Mouse (Mus musculus) liver, embryonic 14.5 days (tissue): ENCODE results near the gene Cks2. TPM values are rescaled to one million over a fixed set of nuclear protein-coding genes. Genes with fewer than 3 reads are reported as not detected.
"Not testable (repeated sequence)": the region's sequence is repeated elsewhere in the genome, so short reads cannot be mapped to it uniquely, and the experiment has no call there.

Source experiments
- ATAC-seq: fragments of 200-750 bp; cut with Nextera tagmentation; 2 replicates; pipeline ENCODE4 v1.8.0; 2017; ENCODE audit warnings: moderate number of reproducible peaks, mild to moderate bottlenecking, moderate library complexity; ENCODE audit not compliant: insufficient read depth
- DNase-seq, 3 experiments: peaks; one replicate each; pipeline ENCODE4 v3.0.0-alpha.2; 2012 to 2013; ENCODE audit warnings: low read depth in 3 of 3, low spot score in 3 of 3
- H3K27ac ChIP-seq: fragments of 300-500 bp; sonication (generic); 2 replicates; pipeline ENCODE4 v1.5.1; 2014; ENCODE audit warnings: moderate library complexity, mild to moderate bottlenecking, control low read depth, inconsistent platforms
- H3K27me3 ChIP-seq: fragments of 300-500 bp; sonication (generic); 2 replicates; pipeline ENCODE4 v1.6.1; 2014; ENCODE audit warnings: mild to moderate bottlenecking, low read length, moderate library complexity; ENCODE audit not compliant: control insufficient read depth, insufficient read depth
- H3K36me3 ChIP-seq: fragments of 300-500 bp; sonication (generic); replicated peaks from 2 replicates; pipeline ENCODE4 v1.6.1; 2014; ENCODE audit warnings: low read depth; ENCODE audit not compliant: control insufficient read depth, insufficient read depth
- H3K4me1 ChIP-seq, 2 experiments: fragments of 200-500 bp in 1 of 2; fragments of 300-500 bp in 1 of 2; sonication (generic) in 1 of 2; replicated peaks; 2 replicates each; pipeline ENCODE4 v1.6.1; 2012 to 2014; ENCODE audit warnings: antibody characterized with exemption in 1 of 2, inconsistent platforms in 1 of 2, low read length in 1 of 2; ENCODE audit not compliant: control insufficient read depth in 2 of 2, insufficient read depth in 2 of 2
- H3K4me2 ChIP-seq: fragments of 300-500 bp; sonication (generic); 2 replicates; pipeline ENCODE4 v1.6.1; 2014; ENCODE audit warnings: low read depth, mild to moderate bottlenecking, control low read depth, moderate library complexity
- H3K4me3 ChIP-seq, 2 experiments: fragments of 200-500 bp in 1 of 2; fragments of 300-500 bp in 1 of 2; sonication (generic) in 1 of 2; 2 replicates each; pipeline ENCODE4 v1.5.1; 2012 to 2014; ENCODE audit warnings: low read depth in 2 of 2, low read length in 2 of 2, mild to moderate bottlenecking in 2 of 2, control low read depth in 1 of 2, inconsistent platforms in 1 of 2, moderate library complexity in 1 of 2; ENCODE audit not compliant: insufficient read depth in 1 of 2
- H3K9ac ChIP-seq: fragments of 300-500 bp; sonication (generic); replicated peaks from 2 replicates; pipeline ENCODE4 v1.6.1; 2014; ENCODE audit warnings: mild to moderate bottlenecking, control low read depth, moderate library complexity
- H3K9me3 ChIP-seq: fragments of 300-500 bp; sonication (generic); 2 replicates; pipeline ENCODE4 v1.6.1; 2016; ENCODE audit warnings: low read length, mixed read lengths; ENCODE audit not compliant: control insufficient read depth
- CTCF ChIP-seq: IDR thresholded peaks from 2 replicates; pipeline ENCODE4 v1.5.1; 2016; ENCODE audit warnings: antibody characterized with exemption, low read depth, control low read depth
- EP300 ChIP-seq: IDR thresholded peaks from 2 replicates; pipeline ENCODE4 v1.6.1; 2016; ENCODE audit warnings: antibody characterized with exemption, low read depth
- WGBS: fragments of 180-500 bp; shearing (Covaris S2); extraction: QIAGEN DNeasy Blood & Tissue Kit; methylation state at CpG from one replicate; pipeline ENCODE4 v1.1.7; 2014; ENCODE audit not compliant: insufficient replicate concordance; 5-methylcytosine and 5-hydroxymethylcytosine counted together
- polyA plus RNA-seq, 2 experiments: library from polyadenylated mRNA; depleted of rRNA in 1 of 2; stranded (reverse) in 1 of 2; unstranded in 1 of 2; fragments of >200 nt; fragmentation: Nextera tagmentation in 1 of 2; extraction: Ambion mirVana in 1 of 2; gene quantifications; 2 replicates each; pipeline versions ENCODE4 v1.2.1 to v1.2.3; 2012 to 2014

Cks2 gene
- polyA plus RNA-seq, 2 experiments: 241 to 487 TPM

DNA sequence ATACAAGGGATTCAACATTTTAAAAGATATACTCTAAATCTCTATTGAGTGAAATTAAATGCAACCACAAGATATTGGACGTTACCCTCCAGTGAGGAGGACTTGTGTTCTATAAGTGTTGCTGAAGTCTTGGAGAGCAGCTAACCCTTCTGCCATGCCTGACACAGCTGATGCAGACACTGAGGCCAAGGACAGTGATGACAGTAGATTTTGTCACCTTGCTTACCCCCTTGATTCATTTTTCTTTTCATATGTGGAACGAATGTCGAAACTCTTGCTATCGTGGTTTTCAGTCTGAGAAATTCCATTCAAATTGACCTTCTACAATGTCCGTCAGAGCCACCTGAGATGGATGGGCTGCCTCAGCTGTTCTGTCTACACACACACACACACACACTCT lies 22.4 kb upstream of the Cks2 start:
- no peak overlapping the region for H3K27ac ChIP-seq
- H3K27me3 ChIP-seq: no peaks in the 10 kb centered on the region
- no peak for DNase-seq
- H3K36me3 ChIP-seq: no peaks in the 10 kb centered on the region
- H3K4me2 ChIP-seq: no peak overlapping the region
- no peak overlapping the region for H3K9ac ChIP-seq
- TF ChIP-seq EP300: no peak
- TF ChIP-seq CTCF: no peak
- no peak overlapping the region for H3K4me3 ChIP-seq
- 72% methylated on average over 5 of the region's 5 CpGs for WGBS
- H3K9me3 ChIP-seq: no peaks in the 10 kb centered on the region
- H3K4me1 ChIP-seq: no peaks in the 10 kb centered on the region
- ATAC-seq: no peak

GRCm38 (mm10) chr13:51623678-51624077 lies 21.4 kb upstream of the Cks2 start:
- WGBS: 64% methylated on average over 2 of the region's 2 CpGs
- no peak for DNase-seq
- no peak overlapping the region for H3K4me3 ChIP-seq
- no peaks in the 10 kb centered on the region for H3K9me3 ChIP-seq
- ATAC-seq: no peak
- TF ChIP-seq CTCF (no peak), EP300 (no peak)
- no peaks in the 10 kb centered on the region for H3K4me1 ChIP-seq
- H3K4me2 ChIP-seq: no peak overlapping the region
- no peaks in the 10 kb centered on the region for H3K36me3 ChIP-seq
- H3K27me3 ChIP-seq: no peaks in the 10 kb centered on the region
- H3K9ac ChIP-seq: no peak overlapping the region
- no peak overlapping the region for H3K27ac ChIP-seq

DNA sequence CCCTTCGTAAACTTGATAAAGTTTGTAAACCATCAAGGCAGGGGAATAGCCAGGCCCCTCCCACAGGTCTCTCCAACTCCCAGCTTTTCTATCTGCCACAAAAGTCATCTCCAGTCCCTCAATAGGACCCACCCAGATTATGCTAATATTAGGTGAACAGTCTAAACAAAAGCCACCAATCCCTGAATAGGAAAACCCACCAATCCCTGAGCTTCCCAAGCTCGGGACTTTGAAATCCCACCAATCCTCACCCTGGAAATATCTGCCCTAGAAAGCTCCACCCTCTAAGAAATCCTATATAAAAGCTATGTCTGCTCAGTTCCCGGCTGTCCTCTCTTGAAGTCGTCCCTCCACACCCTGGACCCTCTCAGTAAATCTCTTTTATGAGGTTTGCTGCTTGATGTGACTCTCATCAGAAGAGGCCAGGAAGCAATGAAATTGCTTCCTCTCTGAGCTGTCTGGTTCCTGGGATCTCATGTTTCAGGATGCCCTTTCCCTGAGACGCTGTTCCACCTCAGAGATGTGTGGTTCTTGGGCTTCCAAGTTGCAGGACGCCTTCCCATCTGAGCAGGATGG lies 16.7 kb upstream of the Cks2 start:
- TF ChIP-seq CTCF (no peak), EP300 (no peak)
- 41% methylated on average over 6 of the region's 6 CpGs for WGBS
- Histone ChIP-seq H3K9ac (no peak overlapping the region), H3K4me3 (no peak overlapping the region), H3K4me2 (no peak overlapping the region), H3K4me1 (no peaks in the 10 kb centered on the region), H3K27me3 (no peaks in the 10 kb centered on the region), H3K9me3 (no peaks in the 10 kb centered on the region), H3K36me3 (no peaks in the 10 kb centered on the region), H3K27ac (no peak overlapping the region)
- no peak for ATAC-seq
- no peak for DNase-seq

DNA sequence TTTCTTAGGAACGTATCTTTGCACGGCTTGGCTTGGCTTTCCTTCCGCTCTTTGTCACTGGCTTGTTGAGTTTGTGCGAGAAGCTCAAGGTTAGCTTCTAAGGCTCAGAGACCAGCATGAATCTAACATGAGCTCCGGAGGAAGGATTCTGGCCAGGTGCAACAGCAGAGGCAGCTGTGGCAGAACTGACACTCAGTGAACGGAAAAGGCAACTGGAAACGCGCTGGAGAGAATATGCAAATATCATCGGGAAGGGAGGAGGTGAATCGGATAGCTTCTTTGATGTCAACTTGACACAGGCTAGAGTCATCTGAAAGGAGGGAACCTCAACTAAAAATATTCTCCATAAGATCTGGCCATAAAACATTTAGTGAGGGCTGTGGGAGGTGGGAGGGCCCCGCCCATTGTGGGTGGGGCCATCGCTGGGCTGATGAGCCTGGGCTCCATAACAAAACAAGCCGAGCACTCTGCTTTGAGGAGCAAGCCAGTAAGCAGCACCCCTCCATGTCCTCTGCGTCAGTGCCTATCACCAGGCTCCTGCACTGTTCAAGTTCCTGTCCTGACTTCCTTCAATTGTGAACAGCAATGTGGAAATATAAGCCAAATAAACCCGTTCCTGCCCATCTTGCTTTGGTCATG lies 13.6 kb upstream of the Cks2 start:
- no peak for TF ChIP-seq EP300
- no peak for TF ChIP-seq CTCF
- ATAC-seq: no peak

DNA sequence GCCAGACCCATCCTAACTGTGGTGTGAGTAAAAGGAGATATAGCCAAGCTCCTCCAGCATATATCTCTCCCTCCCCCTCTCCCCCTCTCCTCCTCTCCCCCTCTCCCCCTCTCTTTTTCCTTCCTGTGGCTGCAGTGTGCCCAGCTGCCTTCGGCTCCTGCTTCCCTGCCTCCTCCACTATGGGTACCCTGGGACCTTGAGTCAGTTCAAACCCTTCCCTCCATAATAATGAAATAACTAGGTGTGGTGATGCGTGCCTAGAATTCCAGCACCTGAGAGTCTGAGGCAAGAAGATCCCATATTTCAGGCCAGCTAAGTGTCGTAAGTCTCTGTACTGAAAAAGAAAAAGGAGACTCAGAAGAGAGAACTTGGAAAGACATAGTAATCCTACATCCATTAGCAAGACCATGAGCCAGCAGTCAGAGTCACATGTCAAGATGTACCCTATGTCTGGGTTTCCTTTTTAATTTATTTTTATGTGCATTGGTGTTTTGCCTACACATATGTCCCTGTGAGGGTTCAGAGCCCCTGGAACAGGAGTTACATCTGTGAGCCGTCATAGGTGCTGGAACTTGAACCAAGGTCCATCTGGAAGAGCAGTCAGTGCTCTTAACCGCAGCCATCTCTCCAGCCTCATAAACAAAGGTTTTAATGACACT lies 12.3 kb upstream of the Cks2 start:
- WGBS: 66% methylated on average over 5 of the region's 5 CpGs
- Histone ChIP-seq H3K9me3 (no peaks in the 10 kb centered on the region), H3K36me3 (no peaks in the 10 kb centered on the region), H3K4me3 (no peak overlapping the region), H3K4me1 (no peaks in the 10 kb centered on the region), H3K9ac (no peak overlapping the region), H3K27me3 (no peaks in the 10 kb centered on the region), H3K27ac (no peak overlapping the region), H3K4me2 (no peak overlapping the region)
- TF ChIP-seq CTCF: no peak
- no peak for TF ChIP-seq EP300
- DNase-seq (no peak), ATAC-seq (no peak)

More for the DNA sequence above, 13.6 kb upstream of the Cks2 start:
- Histone ChIP-seq H3K27me3 (no peaks in the 10 kb centered on the region), H3K9me3 (no peaks in the 10 kb centered on the region), H3K27ac (no peak overlapping the region), H3K36me3 (no peaks in the 10 kb centered on the region), H3K4me2 (no peak overlapping the region), H3K4me1 (no peaks in the 10 kb centered on the region), H3K4me3 (no peak overlapping the region), H3K9ac (no peak overlapping the region)
- whole genome bisulfite sequencing: 60% methylated on average over 15 of the region's 15 CpGs
- no peak for DNase-seq

DNA sequence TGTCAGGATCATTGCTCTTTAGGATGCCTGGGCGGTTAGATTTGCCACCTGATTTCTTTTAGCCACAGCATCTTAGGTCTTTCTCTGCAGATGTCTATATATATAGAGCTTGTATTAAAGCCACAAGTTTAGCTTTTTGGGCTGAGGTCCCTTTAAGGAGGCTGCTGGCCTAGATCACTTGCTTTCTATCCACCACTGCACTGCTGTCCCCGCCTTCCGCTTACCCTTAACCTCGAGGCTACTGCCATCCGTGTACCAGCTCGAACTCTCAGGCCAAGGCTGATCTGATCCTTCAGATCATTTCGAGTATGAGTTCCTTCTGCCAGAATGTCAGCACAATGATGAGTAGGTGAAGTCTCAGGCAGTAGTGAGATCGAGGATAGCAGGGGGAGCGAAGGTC lies 9.6 kb upstream of the Cks2 start:
- not testable (repeated sequence) for H3K9me3 ChIP-seq, DNase-seq, H3K27me3 ChIP-seq, H3K4me3 ChIP-seq, H3K9ac ChIP-seq, H3K27ac ChIP-seq, ATAC-seq, H3K4me2 ChIP-seq, H3K4me1 ChIP-seq, H3K36me3 ChIP-seq
- WGBS: 61% methylated on average over 5 of the region's 9 CpGs
